Mouse (Mus musculus) CH12.LX (cell line): ENCODE results near the gene Polr3g. TPM values are rescaled to one million over a fixed set of nuclear protein-coding genes. Genes with fewer than 3 reads are reported as not detected.

Experiments used
- DNase-seq: peaks from one replicate; pipeline ENCODE4 v3.0.0-alpha.2; 2013; ENCODE audit errors: extremely low read depth
- H3K27ac ChIP-seq: 2 replicates; pipeline ENCODE4 v1.5.1; 2012; ENCODE audit warnings: low read depth, mild to moderate bottlenecking, control low read depth, moderate library complexity; ENCODE audit not compliant: insufficient read depth
- H3K27me3 ChIP-seq: replicated peaks from 2 replicates; pipeline ENCODE3; 2012; ENCODE audit warnings: inconsistent platforms
- H3K36me3 ChIP-seq, 2 experiments: replicated peaks in 1 of 2; 2 replicates each; pipeline versions ENCODE3 to v1.6.1; 2012; ENCODE audit warnings: inconsistent platforms in 1 of 2, low read length in 1 of 2, mild to moderate bottlenecking in 1 of 2, mixed read lengths in 1 of 2, moderate library complexity in 1 of 2; ENCODE audit not compliant: control insufficient read depth in 1 of 2, insufficient read depth in 1 of 2
- H3K4me1 ChIP-seq, 2 experiments: 2 replicates each; pipeline ENCODE4 v1.6.1; 2012; ENCODE audit warnings: inconsistent platforms in 1 of 2, moderate library complexity in 1 of 2; ENCODE audit not compliant: insufficient read depth in 2 of 2, control insufficient read depth in 1 of 2
- H3K4me2 ChIP-seq: 2 replicates; pipeline ENCODE4 v1.6.1; 2012; ENCODE audit warnings: low read depth, mild to moderate bottlenecking, control low read depth; ENCODE audit not compliant: poor library complexity, insufficient read depth, severe bottlenecking
- H3K4me3 ChIP-seq, 3 experiments: fragments of 150-350 bp in 1 of 3; sonication (generic) in 1 of 3; replicated peaks in 1 of 3; 2 replicates each; pipeline versions ENCODE3 to v1.5.1; 2011 to 2012; ENCODE audit warnings: low read depth in 2 of 3, low read length in 2 of 3, mild to moderate bottlenecking in 2 of 3, moderate library complexity in 2 of 3, control low read depth in 1 of 3, improper control_type of control experiment in 1 of 3, inconsistent platforms in 1 of 3, mixed read lengths in 1 of 3; ENCODE audit not compliant: poor library complexity in 1 of 3
- H3K79me2 ChIP-seq: replicated peaks from 2 replicates; pipeline ENCODE4 v1.6.1; 2012; ENCODE audit warnings: mild to moderate bottlenecking, moderate library complexity; ENCODE audit not compliant: control insufficient read depth, poor library complexity, insufficient read depth, severe bottlenecking; ENCODE audit errors: extremely low read depth
- H3K9ac ChIP-seq: 2 replicates; pipeline ENCODE4 v1.6.1; 2012; ENCODE audit warnings: low read depth, mild to moderate bottlenecking, control low read depth, moderate library complexity; ENCODE audit not compliant: insufficient read depth
- H3K9me3 ChIP-seq: replicated peaks from 2 replicates; pipeline ENCODE3; 2012; ENCODE audit warnings: low read length, inconsistent platforms, mixed read lengths
- CHD1 ChIP-seq: IDR thresholded peaks from 2 replicates; pipeline ENCODE4 v1.6.1; 2012; ENCODE audit warnings: low read depth, low read length, improper control_type of control experiment, inconsistent platforms
- CHD2 ChIP-seq: IDR thresholded peaks from 2 replicates; pipeline ENCODE4 v1.6.1; 2011; ENCODE audit warnings: low read length, improper control_type of control experiment
- CTCF ChIP-seq, 2 experiments: IDR thresholded peaks in 1 of 2; conservative IDR thresholded peaks in 1 of 2; 2 replicates each; pipeline ENCODE4 v1.5.1; 2011 to 2012; ENCODE audit warnings: low read depth in 2 of 2, low read length in 2 of 2, improper control_type of control experiment in 1 of 2, inconsistent platforms in 1 of 2, mild to moderate bottlenecking in 1 of 2, moderate library complexity in 1 of 2
- ELF1 ChIP-seq: IDR thresholded peaks from 2 replicates; pipeline ENCODE4 v1.6.1; 2014; ENCODE audit warnings: low read depth, mild to moderate bottlenecking, inconsistent platforms, low read length, improper control_type of control experiment
- EP300 ChIP-seq: IDR thresholded peaks from 2 replicates; pipeline ENCODE4 v1.6.1; 2011; ENCODE audit warnings: low read length, improper control_type of control experiment
- ETS1 ChIP-seq: conservative IDR thresholded peaks from 2 replicates; pipeline ENCODE4 v1.6.1; 2012; ENCODE audit warnings: low read depth, mild to moderate bottlenecking, inconsistent platforms, low read length, improper control_type of control experiment, moderate library complexity
- IRF4 ChIP-seq: IDR thresholded peaks from 2 replicates; pipeline ENCODE4 v1.6.1; 2014; ENCODE audit warnings: low read depth, mild to moderate bottlenecking, inconsistent platforms, low read length, improper control_type of control experiment
- JUN ChIP-seq: IDR thresholded peaks from 2 replicates; pipeline ENCODE4 v1.6.1; 2011; ENCODE audit warnings: low read depth, mild to moderate bottlenecking, low read length, improper control_type of control experiment, moderate library complexity; ENCODE audit not compliant: insufficient read depth
- KAT2A ChIP-seq: IDR thresholded peaks from 2 replicates; pipeline ENCODE4 v1.6.1; 2012; ENCODE audit warnings: low read length, improper control_type of control experiment, inconsistent platforms; ENCODE audit not compliant: insufficient replicate concordance
- MAX ChIP-seq: IDR thresholded peaks from 2 replicates; pipeline ENCODE4 v1.6.1; 2011; ENCODE audit warnings: low read length, improper control_type of control experiment
- MXI1 ChIP-seq: IDR thresholded peaks from 2 replicates; pipeline ENCODE4 v1.6.1; 2011; ENCODE audit warnings: mild to moderate bottlenecking, low read depth, low read length, improper control_type of control experiment
- NRF1 ChIP-seq: IDR thresholded peaks from 2 replicates; pipeline ENCODE4 v1.6.1; 2014; ENCODE audit warnings: low read depth, mild to moderate bottlenecking, inconsistent platforms, low read length, improper control_type of control experiment, moderate library complexity
- POLR2A ChIP-seq: IDR thresholded peaks from 2 replicates; pipeline ENCODE4 v1.6.1; 2011; ENCODE audit warnings: low read depth, mild to moderate bottlenecking, improper control_type of control experiment, low read length
- SIN3A ChIP-seq: IDR thresholded peaks from 2 replicates; pipeline ENCODE4 v1.6.1; 2012; ENCODE audit warnings: low read length, improper control_type of control experiment, inconsistent platforms
- USF1 ChIP-seq: IDR thresholded peaks from 2 replicates; pipeline ENCODE4 v1.6.1; 2014; ENCODE audit warnings: low read depth, mild to moderate bottlenecking, inconsistent platforms, low read length, improper control_type of control experiment
- USF2 ChIP-seq: conservative IDR thresholded peaks from 2 replicates; pipeline ENCODE4 v1.6.1; 2011; ENCODE audit warnings: low read depth, low read length, improper control_type of control experiment
- ZC3H11A ChIP-seq: IDR thresholded peaks from 2 replicates; pipeline ENCODE4 v1.6.1; 2012; ENCODE audit warnings: low read depth, mild to moderate bottlenecking, inconsistent platforms, low read length, improper control_type of control experiment
- ZKSCAN1 ChIP-seq: IDR thresholded peaks from 2 replicates; pipeline ENCODE4 v1.6.1; 2012; ENCODE audit warnings: low read depth, inconsistent platforms, low read length, improper control_type of control experiment, borderline replicate concordance
- ZNF384 ChIP-seq: IDR thresholded peaks from 2 replicates; pipeline ENCODE4 v1.6.1; 2012; ENCODE audit warnings: low read depth, low read length, improper control_type of control experiment, inconsistent platforms
- dilution Hi-C: fragments of 300-500 bp; cut with MboI; formaldehyde crosslinking; loops from 2 replicates; pipeline ENCODE4 v1.14.3; 2020; ENCODE audit warnings: low sequenced_read_pairs; ENCODE audit not compliant: extremely low pct_unique_long_range_greater_than_20kb, extremely low pct_ligation_motif_present
- in situ Hi-C: fragments of 300-500 bp; cut with MboI; formaldehyde crosslinking; loops from 3 replicates; pipeline ENCODE4 v1.14.3; 2019; ENCODE audit warnings: low sequenced_read_pairs, low pct_ligation_motif_present, low pct_unique_long_range_greater_than_20kb, mixed read lengths
- polyA plus RNA-seq: library from polyadenylated mRNA; unstranded; fragments of >175 nt; gene quantifications from 2 replicates; pipeline ENCODE4 v1.2.1, GENCODE M21; 2012; ENCODE audit warnings: low read depth; ENCODE audit not compliant: insufficient read length
- total RNA-seq, 2 experiments: library from RNA; depleted of rRNA; stranded (reverse); fragments of 300-350 nt in 1 of 2; fragments of >200 nt in 1 of 2; gene quantifications; 2 replicates each; pipeline ENCODE4 v1.2.3; 2012 to 2014

Polr3g gene
- total and polyA plus RNA-seq, 3 experiments: 19.1 to 52.5 (median 45.2) TPM

DNA sequence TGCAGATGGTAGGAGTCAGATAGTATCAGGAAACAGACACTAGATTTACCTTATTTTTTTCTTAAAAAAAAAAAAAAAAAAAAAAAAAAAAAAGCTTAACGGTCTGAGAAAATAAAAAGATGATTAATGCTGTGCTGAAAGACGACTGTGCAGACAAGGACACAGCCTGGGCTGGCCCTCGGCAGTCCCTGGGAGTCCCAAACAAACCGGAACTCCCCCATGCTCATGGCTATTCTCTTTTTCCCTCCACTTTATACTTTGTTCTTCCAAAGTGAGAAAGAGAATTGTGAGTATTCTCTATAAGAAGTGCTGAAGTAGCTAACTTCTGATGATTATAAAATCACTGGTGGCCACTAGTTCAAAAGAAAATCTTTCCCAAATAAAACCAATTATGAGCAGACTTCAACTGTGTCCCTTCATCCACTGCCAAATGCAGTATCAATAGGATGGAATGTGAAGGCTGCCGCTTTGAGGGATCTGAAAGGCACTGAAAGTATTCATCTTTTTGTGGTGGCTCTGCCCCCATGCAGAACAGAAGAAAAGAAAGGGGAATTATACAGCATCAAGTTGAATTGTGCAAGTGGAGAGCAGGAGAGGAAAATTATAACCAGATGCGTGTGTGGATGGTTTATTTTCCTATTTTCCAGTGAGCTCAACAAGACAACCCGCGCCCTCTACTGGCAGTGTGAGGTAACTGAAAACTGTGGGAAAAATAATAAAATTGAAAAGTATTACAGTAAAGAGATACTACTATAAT lies 69.3 kb downstream of the Polr3g start (continued):
- TF ChIP-seq ZNF384 (peak; percentile 64; the same call in 1 of the 2 replicates), SIN3A (no peak), KAT2A (no peak), POLR2A (no peak), ZC3H11A (no peak), NRF1 (no peak)

DNA sequence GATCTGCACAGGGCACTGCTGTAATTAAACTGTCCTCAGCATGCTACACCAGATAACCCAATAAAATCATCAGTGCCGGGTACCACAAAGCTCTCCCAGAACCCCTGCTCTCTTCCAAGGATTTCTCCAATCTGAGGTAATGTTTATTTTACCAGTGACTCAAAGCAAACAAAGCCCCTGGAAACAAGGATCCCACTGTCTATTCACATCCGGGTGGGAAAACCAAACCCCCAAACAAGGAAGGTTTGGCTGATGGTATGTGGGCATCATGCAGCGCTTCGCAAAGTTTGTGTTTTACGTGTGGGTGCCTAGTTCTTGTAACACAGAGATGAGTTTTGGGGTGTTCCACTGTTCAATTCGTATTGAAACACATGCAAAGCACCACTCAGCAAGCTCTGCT lies 69.9 kb downstream of the Polr3g start:
- Histone ChIP-seq H3K4me1 (peaks cover 2 to 5% of the 10 kb centered on the region in 2 experiments; a peak in 1 of 4 replicates), H3K27me3 (no peaks in the 10 kb centered on the region), H3K4me2 (no peak overlapping the region), H3K9ac (no peak overlapping the region), H3K27ac (no peak overlapping the region), H3K4me3 (no peak overlapping the region), H3K9me3 (no peaks in the 10 kb centered on the region), H3K79me2 (no peaks in the 10 kb centered on the region), H3K36me3 (no peaks in the 10 kb centered on the region)
- no peak for DNase-seq
- in situ Hi-C loops: loop anchor here (25.0 kb wide), 1 partner anchor 204 kb away; no protein-coding TSS in a partner anchor
- TF ChIP-seq JUN: no peak
- TF ChIP-seq ELF1: no peak
- no peak for TF ChIP-seq CHD2
- no peak for TF ChIP-seq ZKSCAN1
- TF ChIP-seq ETS1: no peak
- no peak for TF ChIP-seq POLR2A
- no peak for TF ChIP-seq IRF4
- TF ChIP-seq EP300: no peak
- TF ChIP-seq CTCF (conservative IDR thresholded peaks at IDR 0.05 in 1 of 2, IDR thresholded peaks at IDR 0.05 in 1 of 2; ENCODE audit: low read depth in 2 of 2, low read length in 2 of 2): no peak
- no peak for TF ChIP-seq SIN3A
- no peak for TF ChIP-seq MAX
- no peak for TF ChIP-seq ZNF384
- no peak for TF ChIP-seq ZC3H11A
- no peak for TF ChIP-seq USF2
- TF ChIP-seq USF1: no peak
- TF ChIP-seq MXI1: no peak
- no peak for TF ChIP-seq CHD1
- dilution Hi-C loops: no loop called here
